Mouse (Mus musculus) cerebellum, adult 11 months (tissue): ENCODE measurements around the gene Fgd5.
"Not testable (repeated sequence)": the region's sequence is repeated elsewhere in the genome, so short reads cannot be mapped to it uniquely, and the experiment has no call there.

ENCODE experiments used
- DNase-seq: peaks from one replicate; pipeline ENCODE4 v3.0.0; 2022

Fgd5 gene

GRCm38 (mm10) chr6:91978371-91979300 lies at the start of gene Fgd5:
Fgd5 (plus strand) TSS chr6:91978878.
- no peak for DNase-seq

DNA sequence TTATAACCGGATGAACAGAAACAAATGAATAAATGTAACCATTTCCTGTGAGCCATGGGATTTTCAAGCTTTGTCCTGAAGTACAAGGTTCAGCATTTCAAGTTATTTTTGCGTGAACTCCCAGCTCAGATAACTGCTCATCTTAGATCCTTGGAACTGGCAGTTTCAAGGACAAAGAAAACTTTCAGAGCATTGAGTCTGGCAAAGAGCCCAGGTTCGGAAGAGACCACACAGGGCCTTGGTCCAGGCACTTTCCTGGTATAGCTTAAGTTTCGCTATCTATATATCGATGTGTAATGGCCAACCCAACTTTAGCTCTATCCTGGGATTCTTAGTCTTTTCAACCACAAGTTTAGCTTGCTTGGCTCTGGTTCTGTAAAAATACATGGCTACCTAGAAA lies 47.4 kb upstream of the Fgd5 start:
- DNase-seq, result no peak

- DNase-seq, result no peak
Observed at GRCm38 (mm10) chr6:91938491-91938890, 40.2 kb upstream of the Fgd5 start.

- DNase-seq, result no peak
Observed at GRCm38 (mm10) chr6:91948426-91948825, 30.3 kb upstream of the Fgd5 start.

- not testable (repeated sequence) for DNase-seq
Observed at GRCm38 (mm10) chr6:91958015-91958414, 20.7 kb upstream of the Fgd5 start.

DNA sequence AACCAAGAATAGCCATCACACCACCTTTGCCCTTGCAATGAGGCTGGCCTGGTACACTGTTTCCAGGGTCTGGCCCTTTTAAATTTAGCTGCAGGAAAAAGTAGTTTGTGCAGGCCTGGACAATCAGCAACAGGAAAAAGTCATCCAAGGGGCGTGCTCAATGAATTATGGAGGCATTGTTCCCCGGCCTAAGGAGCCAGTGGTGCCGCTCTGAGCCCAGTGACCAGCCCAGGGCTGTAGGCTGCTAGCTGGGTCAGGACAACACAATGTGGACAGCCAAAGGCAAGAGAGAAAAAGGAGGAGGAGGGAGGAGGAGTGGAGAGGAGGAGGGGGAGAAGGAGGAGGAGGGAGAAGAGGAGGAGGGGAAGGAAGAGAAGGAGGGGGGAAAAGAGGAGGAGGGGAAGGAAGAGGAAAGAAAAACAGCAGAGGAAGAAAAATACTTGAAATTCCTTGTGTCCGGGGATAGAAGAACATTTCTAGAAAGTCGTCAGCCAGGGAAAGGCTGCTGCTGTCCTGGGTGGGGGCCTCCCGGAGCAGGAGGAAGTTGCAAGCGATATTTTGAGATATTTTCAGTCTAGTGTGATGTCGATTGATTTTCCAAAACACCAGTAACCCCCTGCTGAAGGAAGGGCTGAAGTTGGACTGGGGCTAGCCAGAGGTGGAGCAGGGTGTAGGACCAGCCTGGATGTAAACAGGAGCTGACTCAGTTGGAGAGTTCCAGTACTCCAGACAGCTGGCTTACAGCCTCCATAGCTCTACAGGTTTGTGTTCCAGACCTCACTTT lies 18.5 kb upstream of the Fgd5 start:
- DNase-seq, result no peak

GRCm38 (mm10) chr6:91963429-91963828 lies 15.2 kb upstream of the Fgd5 start:
- DNase-seq, result no peak

GRCm38 (mm10) chr6:91965060-91965459 lies 13.6 kb upstream of the Fgd5 start:
- DNase-seq, result no peak

GRCm38 (mm10) chr6:91966006-91966405 lies 12.7 kb upstream of the Fgd5 start:
- DNase-seq, result no peak

GRCm38 (mm10) chr6:91972201-91972646 lies 6.5 kb upstream of the Fgd5 start:
- DNase-seq, result no peak

DNA sequence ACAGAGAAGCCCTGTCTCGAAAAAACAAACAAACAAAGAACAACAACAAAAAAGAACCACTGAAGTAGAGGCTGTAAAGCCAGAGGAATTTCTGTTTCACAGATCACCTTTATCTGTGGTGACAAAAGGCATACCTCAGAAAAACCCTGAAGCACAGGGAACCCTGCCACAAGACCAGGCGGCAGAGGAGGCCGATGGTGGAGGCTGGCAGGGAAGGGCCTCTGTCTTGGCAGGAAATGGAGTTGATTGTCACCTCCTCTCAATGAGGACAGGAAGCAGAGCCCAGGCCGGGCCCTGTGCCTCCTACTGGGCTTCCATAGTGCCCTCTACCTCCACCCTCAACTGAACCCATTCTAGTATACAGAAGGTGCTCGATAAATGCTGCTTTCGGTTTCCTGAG lies 4.7 kb upstream of the Fgd5 start:
- no peak for DNase-seq

DNA sequence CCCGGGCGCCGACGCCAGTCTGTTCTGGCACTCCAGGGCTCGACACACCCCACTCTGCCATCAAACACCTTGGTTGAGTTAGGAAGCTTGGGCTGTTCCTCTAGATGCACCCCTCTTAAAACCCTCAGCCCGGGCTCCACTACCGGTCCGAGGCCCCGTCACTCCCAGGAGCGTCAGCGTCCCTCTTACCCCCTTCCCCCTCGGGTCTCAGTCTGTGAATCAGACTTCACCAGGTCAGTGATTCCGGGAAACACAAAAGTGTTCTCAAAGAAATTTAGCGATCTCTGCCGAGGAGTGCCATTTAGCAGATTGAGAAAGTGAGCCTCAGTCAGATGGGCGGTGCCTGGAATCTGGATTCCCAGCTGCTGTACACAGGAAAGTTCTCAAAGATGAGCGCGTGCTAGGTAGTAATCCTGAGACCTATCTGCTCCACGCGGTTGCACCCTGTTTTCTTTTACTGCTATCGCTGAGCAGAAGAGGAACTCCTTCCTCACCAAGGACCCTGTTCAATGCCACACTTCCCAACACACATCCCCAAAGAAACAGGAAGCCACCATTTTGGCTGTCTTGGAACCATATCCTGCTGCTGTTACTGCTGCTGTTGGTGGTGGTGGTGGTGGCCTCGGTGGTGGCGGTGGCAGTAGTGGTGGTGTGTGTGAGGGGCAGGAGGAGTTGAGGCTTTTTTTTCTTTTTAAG lies 771 bp downstream of the Fgd5 start:
- no peak for DNase-seq

DNA sequence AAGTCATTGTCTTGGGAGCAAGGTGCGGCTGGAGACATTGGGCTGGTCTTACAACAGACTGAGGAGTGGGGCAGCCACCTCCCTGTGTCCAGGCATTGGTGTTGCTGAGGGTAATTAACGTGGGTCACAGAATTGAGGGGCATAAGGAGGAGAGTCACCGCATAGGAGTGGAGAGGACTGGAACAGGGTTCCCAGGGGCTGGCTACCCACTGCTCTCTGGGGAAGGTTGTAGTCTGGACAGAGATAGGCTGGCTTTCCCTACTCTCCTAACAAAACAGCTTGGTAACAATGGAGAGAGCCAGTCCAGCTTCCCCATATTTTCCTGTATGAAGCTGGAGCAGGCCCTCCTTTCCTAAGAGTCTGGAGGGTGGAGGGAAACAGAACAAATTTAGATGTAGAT lies 1.3 kb downstream of the Fgd5 start:
- no peak for DNase-seq

- no peak for DNase-seq
Observed at GRCm38 (mm10) chr6:91990101-91990500, 11.4 kb downstream of the Fgd5 start.

DNA sequence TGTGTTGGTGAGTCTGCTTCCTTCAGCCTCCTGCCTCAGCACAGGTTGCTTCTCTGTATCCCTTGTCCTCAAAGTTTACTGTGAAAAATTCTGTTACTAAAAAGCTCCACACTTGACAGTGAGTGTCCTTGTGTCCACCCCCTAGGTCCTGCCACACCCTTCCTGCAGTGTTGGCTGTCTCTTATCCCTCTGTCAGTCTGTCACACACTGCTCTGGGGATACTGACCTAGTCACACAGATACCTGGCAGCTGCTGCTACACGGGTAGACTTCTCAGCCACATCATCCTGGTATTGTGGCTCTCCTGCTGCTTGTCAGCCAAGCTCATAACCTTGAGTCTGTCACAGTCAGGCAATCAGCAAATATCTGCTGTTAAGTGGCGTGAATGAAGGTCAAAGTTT lies 14.1 kb downstream of the Fgd5 start:
- DNase-seq, result no peak

GRCm38 (mm10) chr6:91993795-91994505 lies 15.3 kb downstream of the Fgd5 start:
- DNase-seq, result no peak

- DNase-seq, result no peak
Observed at GRCm38 (mm10) chr6:91996072-91996471, 17.4 kb downstream of the Fgd5 start.

DNA sequence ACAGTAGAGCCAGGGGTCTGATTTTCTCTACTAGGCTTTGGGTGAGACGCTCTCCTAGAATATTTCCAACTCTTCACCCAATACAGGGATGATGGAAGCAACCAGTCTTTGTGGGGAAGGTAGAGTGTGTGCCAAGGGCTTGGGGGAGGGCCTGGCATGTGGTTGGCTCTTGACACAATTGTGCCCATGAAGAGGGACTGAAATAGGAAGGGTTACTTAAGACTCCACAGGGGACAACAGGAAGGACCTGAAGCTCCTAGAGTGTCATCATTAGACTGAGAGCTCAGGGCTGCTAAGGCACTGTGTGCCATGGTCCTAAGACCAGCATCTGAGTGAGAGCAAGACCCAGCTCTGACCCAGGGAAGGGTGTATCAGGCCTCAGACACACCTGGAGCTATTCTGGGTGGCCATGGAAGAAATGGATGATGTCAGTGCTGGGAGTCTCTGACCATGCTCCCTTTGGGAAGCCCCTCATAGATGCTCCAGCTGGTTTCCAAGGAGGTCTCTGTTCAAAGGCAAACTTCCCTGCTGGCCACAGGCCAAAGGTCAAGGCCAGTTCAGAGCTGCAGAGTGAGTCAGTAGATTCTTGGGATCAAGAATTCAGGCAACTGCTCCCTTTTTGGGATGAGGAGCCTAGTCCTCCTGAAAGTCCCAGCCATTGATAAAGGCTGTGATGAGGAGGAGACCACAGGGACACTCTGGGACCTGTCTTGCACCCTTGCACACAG lies 24.0 kb downstream of the Fgd5 start:
- no peak for DNase-seq

DNA sequence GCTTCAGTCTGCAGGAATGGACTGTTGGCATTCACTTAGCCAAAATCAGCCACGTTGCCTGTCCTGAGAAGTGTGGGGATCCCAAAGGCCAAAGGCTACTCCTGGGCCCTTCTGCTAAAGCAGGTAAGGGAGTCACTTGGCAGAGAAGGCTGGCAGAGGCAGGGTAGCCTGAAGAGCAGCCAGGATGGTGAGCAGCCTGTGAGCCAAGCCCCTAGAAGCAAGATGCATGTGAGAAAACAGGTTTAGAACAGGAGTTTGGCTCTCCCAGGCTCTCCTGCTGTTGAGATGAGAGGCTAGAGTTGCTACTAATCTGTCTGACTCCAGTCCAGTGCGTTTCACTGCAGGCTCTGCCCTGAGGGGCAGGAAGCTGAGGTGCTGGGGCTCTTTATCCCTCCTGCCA lies 25.0 kb downstream of the Fgd5 start:
- DNase-seq, result no peak

DNA sequence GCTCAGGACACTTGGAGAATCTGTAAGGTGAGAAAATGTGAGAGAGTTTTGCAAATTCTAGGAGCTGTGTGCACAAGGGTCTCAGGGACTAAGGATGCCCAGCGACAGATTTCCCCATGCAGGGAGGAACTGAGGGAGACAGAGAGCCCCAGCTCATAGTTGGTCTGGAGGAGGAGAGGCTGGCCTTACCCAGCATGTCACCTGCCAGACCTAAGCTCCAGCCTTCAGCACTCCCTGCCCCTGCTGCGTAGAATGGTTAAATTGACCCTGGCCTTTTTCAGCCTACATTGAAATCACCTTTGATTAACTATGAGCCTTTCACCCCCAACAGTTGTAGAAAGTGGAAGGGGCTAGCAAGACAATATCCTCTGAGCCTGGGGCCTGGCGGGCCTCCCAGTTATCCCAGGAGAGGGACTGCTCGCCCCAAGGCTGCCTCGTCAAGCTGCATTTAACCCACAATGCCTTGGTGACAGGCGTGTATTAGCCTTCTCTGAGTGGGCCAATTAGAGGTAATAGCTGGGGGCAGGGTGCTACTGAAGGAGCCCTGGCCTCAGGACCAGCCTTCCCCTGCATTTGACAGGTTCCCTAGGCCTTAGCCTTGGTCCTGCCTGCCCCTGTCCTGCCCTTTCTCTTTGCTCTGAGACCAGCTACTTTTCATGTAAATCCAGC lies 25.6 kb downstream of the Fgd5 start:
- DNase-seq, result no peak

GRCm38 (mm10) chr6:92004806-92005205 lies 26.1 kb downstream of the Fgd5 start:
- no peak for DNase-seq
